Mouse (Mus musculus): ENCODE data around the gene Ldb2. TPM values are rescaled to one million over a fixed set of nuclear protein-coding genes. Genes with fewer than 3 reads are reported as not detected.

Ldb2 gene
- total RNA-seq, 2 experiments from 2014 or later, result 5.7 to 8.0 TPM

DNA sequence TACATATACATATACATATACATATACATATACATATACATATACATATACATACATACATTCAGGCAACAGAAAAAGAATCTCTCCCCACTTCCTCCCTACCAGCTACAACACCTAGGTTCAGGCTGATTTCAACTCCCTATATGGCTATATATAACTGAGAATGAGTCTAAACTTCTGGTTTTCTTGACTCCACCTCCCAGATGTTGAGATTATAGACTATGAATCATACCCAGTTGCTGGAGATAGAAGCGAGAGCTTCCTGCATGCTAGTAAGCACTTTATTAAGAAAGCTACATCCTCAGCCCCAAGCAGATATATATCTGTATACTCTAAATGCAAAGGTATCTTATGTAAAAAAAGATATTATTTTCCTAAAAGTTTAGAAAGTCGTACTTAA, 74.0 kb downstream of the Ldb2 start:
- no peak for DNase-seq
- intact Hi-C loops (cut with DNase I), result no loop called here

DNA sequence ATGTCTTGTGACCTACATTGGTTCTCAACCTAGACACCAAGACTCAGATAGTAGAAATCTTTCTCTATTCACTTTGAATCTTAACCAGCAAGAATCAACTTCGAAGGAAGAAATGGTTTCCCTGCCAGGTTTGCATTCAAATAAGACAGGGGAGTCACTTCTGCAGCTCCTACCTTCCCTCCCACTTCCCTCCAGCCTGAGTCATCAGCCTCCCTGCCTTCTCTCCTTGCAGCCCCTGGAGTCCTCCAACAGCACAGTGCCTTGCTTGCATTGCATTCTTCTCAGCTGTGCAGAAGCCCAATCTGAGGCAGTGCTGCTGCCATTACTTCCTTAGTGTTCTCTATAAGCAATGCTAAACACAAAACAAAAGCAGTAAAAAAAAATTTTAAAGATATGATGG, 79.6 kb downstream of the Ldb2 start:
- intact Hi-C loops (cut with DNase I), result no loop called here
- DNase-seq, result no peak

DNA sequence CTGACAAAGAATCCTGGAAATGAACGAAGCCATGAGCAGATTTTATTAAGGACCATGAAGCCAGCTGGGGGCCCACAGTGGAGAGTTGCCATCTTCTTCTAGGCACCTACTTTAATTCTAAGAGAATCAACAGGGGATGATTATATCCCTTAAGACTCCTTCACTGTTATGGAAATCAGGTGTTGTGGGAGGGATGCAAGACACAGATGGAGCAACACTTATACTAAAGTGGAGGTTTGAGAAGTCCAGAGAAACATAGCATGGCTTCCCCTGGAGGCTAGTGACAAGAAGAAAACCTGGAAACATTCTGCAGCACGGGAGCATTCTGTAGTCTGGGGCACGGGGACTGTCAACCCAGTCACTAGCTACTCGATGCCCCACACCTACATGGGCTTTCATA, 85.0 kb downstream of the Ldb2 start:
- intact Hi-C loops (cut with DNase I), result no loop called here
- DNase-seq, result no peak

DNA sequence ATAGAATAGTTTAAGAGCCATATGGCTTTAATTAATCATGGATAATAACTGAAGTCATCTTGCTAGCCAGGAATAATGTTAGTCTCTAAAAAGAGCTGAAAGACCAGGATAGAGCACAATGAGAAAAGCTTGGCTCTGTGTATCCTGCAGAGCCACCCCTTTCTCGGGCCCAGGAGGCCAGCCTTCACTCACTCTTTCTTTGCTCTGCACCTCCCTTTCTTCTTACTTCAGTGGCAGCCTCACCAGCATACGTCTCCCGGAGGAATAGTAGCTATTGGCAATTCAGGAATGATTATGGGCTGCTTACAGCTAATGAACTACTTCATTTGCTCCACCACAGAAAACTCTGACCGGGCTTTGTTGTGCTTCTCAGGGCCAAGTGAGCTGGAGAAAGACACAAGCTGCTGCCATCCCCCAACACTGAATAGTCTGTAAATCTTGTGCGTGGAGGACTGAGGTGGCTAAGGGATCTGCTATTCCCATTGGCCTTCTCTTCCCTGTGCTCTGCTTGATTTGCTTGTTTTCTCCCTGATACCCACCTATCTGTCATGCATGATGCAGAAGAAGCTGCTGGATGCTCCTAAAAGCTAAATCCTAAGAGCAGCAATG, 86.2 kb downstream of the Ldb2 start:
- no peak for DNase-seq
- intact Hi-C loops (cut with DNase I), result loop anchor here (2.0 kb wide), 1 partner anchor 14 kb away; no protein-coding TSS in a partner anchor

DNA sequence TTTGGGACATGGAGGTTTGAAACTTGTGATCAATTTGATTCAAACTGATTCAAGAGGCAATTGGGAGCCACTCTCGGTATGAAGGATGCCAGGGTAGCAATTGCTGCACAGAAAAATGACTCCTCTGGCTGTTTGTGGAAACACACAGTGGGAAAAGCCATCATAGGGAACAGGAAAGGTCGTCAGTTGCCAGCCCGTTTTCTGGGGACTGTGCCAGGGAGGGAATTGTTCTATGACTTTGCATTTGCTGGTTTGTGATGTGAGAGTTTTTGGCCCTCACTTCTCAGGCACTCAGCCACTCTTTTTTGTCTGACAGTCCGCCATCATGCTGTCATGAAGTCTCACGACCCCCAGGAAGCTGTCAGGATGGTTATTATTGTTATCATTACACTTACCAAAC, 88.3 kb downstream of the Ldb2 start:
- DNase-seq, result peak; percentile 13 to 49
- intact Hi-C loops (cut with DNase I), result loop anchor here (2.0 kb wide), 1 partner anchor 120 kb away; no protein-coding TSS in a partner anchor

DNA sequence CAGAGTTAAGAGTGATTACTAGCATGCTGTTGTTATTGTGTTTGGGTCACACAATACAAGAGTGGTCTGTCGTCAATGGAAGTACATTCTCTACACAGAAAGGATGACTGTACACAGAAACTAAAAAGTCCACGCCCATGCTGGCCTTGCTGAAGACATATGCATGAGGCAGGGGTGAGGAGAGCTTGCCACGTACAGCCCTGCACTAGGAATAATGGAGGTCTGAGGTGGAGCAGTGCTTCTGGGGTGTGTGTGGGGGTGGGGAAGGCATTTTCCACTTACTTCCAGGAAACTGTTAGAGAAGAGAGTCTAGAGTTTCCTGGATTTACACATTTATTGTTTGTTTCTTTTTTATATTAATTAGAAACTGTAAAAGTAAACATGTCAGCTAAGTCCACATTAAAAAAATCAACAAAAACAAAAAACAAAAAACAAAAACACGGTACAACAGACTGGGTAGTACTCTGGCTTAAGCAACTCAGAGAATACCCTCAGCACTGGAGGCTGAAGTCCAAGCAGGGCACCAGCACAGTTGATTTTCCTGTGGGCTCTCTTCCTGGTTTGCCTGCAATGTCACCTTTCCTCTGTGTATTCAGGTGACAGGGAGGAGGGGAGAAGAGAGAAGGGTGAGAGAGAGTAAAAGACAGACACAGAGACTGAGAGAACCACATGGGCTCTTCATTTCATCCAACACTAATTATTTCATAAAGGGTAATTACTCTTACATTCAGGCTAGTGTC, 89.2 kb downstream of the Ldb2 start:
- intact Hi-C loops (cut with DNase I), result loop anchor here (2.0 kb wide), 1 partner anchor 120 kb away; no protein-coding TSS in a partner anchor
- DNase-seq, result no peak

DNA sequence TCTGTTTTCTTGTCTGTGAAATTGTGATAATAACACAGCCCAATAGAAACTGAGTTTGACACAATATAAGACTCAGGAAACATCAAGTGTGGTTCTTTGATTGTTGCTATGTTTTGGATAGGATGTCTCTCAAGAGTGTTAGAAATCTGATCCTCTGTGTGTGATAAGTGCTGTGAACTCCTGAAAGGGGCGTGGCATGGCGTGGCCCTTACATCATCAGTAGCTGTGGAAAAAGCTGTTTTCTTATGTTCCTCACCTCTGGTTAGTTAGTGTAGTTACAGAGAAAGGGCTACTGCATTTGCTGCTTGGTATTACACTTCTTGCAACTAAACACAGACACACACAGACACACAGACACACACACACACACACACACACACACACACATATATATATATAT, 90.2 kb downstream of the Ldb2 start:
- intact Hi-C loops (cut with DNase I), result loop anchor here (5.0 kb wide), 4 partner anchors 58 to 568 kb away; no protein-coding TSS in a partner anchor
- no peak for DNase-seq

DNA sequence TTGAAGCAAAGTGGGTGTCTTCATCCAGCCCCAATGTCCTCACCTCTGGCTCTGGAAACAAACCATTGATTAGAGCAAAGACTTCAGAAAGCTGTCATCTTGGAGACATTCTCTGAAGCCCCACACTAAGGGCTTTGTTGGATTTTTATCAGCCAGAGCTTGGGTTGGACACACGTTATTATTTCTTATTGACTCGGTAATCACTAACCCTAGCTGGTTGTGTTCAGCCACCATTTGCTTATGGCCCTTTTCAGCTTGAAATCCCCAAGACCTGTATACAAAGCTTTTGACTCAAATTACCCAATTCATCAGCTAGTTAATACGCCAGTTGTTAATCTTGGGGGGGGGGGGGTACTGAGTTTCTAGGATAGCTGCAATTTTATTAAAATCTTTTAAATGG, 91.5 kb downstream of the Ldb2 start:
- DNase-seq, result no peak
- intact Hi-C loops (cut with DNase I), result loop anchor here (5.0 kb wide), 4 partner anchors 59 to 569 kb away; no protein-coding TSS in a partner anchor

DNA sequence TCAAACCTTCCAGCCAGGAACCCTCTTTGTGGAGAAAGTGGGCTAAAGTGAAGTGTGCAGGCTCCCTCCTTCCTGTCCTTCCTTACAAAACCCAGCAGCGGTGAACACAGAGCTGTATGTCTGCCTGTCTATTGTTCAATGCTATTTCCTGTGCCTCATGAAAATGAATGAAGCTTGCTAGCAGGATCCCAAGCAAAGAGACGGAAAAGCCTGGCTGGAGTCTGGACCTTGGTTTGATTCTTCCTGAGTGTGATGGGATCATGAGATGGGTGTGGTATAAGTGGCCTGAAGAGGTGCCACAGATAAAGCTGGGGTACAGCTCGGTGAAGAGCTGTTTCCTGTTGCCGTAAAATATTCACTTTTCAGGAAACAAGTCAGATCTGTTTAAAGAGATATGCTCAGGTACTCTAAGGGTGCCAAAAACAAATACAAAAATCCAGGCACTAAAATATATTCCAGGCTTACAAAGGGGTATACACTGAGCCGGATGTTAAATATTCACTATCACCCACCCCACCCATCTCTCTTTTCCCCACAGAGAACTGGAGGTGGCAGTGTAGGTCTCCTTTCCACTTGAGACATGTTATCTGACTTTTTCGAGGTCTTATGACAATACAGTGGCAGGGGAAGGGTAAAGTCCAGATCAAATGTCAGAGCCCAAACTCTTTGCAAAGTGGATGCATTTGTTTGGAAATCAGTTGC, 92.3 kb downstream of the Ldb2 start:
- intact Hi-C loops (cut with DNase I), result loop anchor here (5.0 kb wide), 4 partner anchors 60 to 570 kb away; no protein-coding TSS in a partner anchor
- DNase-seq, result peak; percentile 10 to 22

DNA sequence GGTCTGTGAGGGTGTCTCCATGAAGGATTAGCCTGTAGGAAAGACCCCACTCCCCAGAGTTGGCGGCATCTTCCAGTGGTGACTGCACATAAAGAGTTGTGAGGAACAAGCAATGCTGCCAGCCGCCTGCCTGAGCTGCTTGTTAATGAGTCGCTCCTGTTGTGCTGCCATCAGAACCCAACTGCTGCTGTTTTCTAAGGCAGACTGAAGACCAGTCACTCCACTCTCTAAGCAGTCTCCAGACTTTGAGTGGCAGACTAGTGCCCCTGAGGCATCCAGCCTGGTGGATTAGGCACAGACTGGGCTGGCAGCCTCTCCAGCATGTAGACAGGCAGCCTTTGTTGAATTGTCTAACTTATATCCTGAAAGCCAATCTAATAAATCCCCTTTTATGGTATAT, 101.5 kb downstream of the Ldb2 start:
- intact Hi-C loops (cut with DNase I), result loop anchor here (1.0 kb wide), 1 partner anchor 9 kb away; no protein-coding TSS in a partner anchor
- no peak for DNase-seq

DNA sequence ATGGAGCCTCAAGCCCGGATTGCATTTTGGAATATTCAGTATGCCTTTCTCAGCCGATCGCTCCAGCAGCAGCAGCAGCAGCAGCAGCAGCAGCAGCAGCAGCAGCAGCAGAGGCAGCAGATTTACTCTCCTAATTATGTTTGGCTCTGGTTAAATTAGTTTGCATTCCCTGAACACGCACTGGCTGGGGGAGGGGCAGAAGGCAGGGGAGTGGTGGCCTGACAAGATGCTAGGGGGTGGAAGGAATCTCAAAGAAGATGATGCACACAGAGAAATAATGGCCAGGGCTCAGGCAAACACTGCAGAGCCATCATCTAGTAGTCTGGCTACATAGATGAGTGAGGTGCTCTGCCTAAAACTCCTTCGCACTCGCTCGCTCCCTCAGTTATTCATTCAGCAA, 102.9 kb downstream of the Ldb2 start:
- DNase-seq, result no peak
- intact Hi-C loops (cut with DNase I), result no loop called here

DNA sequence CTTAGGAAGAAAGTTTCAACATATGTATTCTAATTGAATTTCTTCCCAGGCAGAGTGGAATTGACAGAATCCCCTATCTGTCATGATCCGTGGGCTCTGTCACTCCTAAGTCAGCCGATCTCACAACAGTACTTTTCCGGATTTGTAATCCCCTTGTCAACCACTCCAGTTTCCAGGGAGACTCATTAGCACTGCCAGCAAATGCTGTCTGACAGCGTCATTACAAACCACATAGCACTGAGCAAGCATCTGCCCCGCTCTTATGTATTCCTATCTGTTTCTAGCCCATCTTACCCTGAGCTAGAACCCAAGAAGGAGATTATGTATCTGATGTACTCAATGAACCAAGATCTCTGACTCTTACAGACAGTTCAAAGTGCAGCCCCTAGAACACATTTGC, 105.8 kb downstream of the Ldb2 start:
- intact Hi-C loops (cut with DNase I), result no loop called here

DNA sequence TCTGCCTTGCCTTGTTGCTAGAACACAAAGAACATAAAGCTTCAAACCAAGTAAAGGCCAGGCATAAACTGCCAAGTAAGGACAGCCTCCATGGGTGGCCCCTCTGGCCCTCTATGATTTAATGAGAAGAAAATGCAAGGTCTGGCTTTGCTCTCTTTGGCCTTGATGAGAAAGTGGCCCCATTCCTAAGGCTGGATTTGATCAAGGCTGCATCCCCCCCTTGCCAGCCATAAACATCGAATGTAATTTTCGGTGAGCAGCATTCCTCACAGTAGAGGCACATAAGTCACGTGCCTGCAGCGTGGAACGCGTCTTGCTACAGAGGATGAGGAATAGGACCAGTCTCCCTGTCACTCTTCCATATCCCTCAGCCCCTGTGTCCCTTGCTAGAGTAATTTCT, 113.1 kb downstream of the Ldb2 start:
- intact Hi-C loops (cut with DNase I), result no loop called here

More for the DNA sequence above, 105.8 kb downstream of the Ldb2 start:
- no peak for DNase-seq

DNA sequence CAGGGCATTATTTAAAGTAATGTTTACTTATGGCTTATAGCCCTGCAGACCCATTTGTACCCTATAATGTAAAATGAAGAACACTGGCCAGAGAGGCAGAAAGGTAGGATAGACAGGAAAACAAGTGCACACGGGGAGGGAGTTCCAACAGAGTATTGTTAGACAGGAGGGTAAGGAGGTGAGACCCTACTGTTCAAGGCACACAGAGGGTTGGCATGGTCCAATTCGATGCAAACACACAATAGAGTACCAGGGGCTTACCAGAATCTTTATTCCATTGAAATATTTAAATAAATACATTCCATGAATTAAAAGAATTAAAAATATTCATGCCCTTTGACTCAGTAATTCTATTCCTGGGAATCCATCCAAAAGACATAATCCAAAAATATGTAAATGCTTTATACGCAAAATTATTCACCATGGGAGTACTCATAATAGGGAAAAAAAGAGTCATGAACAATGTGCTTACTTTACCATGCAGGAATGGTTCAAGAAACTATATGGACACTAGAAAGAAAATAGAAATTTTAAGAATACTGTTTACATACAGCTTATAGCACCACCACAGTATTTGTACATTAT, 118.3 kb downstream of the Ldb2 start:
- intact Hi-C loops (cut with DNase I), result no loop called here
- DNase-seq, result no peak

More for the DNA sequence above, 113.1 kb downstream of the Ldb2 start:
- DNase-seq, result no peak

DNA sequence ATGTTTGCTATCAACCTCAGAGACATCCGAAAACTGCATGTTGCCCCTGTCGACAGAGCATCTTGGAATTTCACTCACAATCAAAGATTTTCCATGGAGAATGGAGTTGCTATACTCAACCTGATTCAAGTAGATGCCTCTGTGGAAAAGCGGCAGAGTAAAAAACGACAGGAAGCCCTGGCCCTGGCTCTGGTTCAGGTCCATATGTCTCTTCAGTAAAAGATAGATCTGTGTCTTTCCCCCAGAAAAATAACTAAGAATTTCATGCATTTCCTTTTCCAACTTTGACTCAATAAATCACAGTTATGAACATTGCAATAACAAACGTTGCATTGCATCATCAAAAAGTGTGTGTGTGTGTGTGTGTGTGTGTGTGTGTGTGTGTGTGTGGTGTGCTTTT, 121.7 kb downstream of the Ldb2 start:
- intact Hi-C loops (cut with DNase I), result no loop called here
- no peak for DNase-seq

DNA sequence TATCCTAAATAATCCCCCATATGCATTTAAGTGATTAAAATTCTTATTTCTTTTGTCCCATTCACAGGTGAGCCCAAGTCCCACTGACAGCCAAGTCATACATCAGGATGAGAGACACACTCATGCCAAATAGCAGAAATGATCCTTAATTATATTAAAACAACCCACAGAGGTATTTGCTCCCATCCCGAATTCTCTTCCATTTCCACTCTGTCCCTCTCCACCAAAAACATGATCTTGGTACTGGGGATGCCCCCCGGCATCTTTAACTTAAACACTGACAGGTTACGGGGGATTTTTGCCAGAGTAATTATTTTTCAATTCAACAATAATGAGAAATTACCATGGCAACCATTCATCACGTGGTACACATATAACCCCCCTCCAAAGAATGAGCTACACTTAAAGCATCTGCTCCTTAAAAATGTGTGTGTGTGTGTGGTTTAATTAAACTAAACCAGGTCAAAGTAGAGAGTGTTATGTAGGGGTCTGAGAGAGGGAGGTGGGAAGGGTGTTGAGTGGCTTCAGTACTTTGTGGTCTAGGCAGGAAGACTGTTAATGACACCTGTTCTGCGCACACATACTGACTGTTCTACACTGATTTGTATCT, 123.2 kb downstream of the Ldb2 start:
- intact Hi-C loops (cut with DNase I), result no loop called here
- DNase-seq, result no peak

DNA sequence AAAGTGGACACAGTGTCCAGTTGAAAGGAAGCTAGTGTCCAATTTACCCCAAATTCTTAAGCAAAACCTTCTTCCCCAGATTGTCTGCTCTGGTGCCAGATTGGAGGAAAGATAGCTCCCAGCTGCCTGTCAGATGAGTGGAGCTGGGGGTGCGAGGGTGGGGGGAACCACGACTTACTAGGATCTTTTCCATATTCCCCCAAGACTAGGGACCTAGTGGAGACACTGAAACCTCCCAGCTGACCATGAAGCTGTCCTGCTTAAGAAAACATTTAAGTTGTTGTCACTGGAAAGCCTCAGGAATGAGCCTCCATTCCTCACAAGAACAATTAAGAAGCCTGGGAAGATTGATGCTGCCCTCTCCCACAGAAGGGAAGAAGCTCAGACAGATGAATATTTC, 129.1 kb downstream of the Ldb2 start:
- no peak for DNase-seq
- intact Hi-C loops (cut with DNase I), result no loop called here

DNA sequence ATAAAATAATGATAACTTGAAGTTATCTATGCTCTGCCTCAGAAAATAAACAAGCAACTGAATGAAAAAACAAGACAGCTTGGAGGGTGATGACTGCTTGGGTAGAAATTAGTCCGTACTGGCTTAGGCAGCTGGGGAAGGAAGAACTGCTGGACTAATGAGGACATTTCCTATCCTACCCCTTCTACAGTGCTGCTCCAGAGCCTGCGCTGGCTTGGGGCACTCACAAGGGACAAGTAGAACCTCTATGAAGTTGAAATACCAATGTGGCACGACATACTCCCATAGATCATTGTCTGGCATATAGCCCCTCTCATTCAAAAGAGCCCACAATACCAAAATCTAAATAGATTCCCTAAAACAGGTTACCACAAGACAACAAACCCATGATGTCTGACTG, 131.6 kb downstream of the Ldb2 start:
- DNase-seq, result no peak
- intact Hi-C loops (cut with DNase I), result no loop called here

DNA sequence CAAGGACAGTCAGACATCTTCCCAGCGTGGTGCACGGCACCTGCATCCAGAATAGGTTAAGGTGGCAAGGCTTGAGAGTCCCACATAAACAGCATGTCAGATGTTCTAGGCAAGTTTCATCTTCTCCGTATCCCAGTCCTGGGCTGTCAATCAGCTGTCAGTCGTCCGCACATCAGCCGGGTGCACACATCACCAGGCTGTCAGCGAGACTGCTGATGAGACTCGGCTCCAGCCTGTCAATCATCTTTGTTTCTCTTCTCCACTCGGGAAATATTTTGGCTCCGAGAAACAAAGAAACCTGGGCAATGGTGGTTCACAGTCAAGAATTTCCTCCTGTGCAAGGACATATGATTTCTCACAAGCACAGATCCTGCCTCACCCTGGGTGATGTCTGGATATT, 132.1 kb downstream of the Ldb2 start:
- intact Hi-C loops (cut with DNase I), result no loop called here
- no peak for DNase-seq

DNA sequence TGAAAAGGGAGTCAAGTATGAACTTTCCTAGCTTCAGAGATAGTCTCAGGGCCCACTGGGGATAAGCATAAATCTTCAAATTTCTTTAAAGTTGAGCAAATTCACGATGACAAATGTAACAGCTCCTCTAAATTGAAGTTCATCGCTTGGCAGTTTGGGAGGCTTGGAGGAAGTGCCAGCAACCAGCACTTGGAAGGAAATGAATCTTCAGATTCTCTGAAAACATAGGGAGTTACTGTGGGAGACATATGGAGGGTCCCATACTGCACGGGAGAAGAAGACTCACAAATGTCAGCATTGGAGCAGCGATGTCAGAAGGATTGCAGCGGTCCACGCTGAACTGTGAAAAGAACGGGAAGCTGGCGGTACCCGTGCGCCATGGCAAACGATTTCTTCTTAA, 139.8 kb downstream of the Ldb2 start:
- intact Hi-C loops (cut with DNase I), result loop anchor here (10.0 kb wide), 1 partner anchor 355 kb away; no protein-coding TSS in a partner anchor

More for the DNA sequence above, 139.8 kb downstream of the Ldb2 start:
- no peak for DNase-seq
